In the genomic region with DNA sequence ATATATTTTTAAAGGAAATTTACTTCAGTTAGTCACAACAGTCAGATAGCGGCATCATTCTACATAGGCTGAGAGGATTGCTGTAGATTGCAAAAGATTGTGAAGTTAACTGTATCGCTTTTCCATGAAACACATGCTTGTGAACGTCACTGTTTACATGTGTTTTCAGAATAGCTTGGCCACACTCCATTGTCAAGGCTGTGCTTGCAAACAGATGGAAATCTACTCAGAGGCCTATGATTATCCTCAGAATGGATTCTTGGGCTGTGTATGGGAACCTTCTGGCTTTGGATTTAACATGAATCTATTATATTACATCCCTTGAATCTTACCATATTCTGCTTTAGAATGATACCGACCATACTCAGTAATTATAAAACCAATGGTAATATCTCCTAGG, we compare ENCODE assay signal across 22 mouse cellular contexts.
"Had no signal": no experiment of that assay in that cellular context is flagged by ENCODE, and none has a peak within 500 bp of the region (broad histone marks: within the 10 kb centered on the region; RNA-seq: fewer than 3 reads in every experiment).

No protein-coding gene starts in this region.

- H3K36me3 ChIP-seq: limb, embryonic 15.5 days; midbrain, embryonic 12.5 days; midbrain, embryonic 15.5 days; neural tube, embryonic 12.5 days; neural tube, embryonic 15.5 days had no signal

- H3K4me1 ChIP-seq: midbrain, embryonic 12.5 days; midbrain, embryonic 15.5 days; neural tube, embryonic 12.5 days; neural tube, embryonic 15.5 days had no signal

- H3K4me2 ChIP-seq: limb, embryonic 15.5 days; liver, embryonic 11.5 days; midbrain, embryonic 12.5 days; midbrain, embryonic 15.5 days; neural tube, embryonic 12.5 days; neural tube, embryonic 15.5 days had no signal

- H3K4me3 ChIP-seq: layer of hippocampus, adult 2 months; limb, embryonic 15.5 days; midbrain, embryonic 12.5 days; midbrain, embryonic 15.5 days; neural tube, embryonic 12.5 days; neural tube, embryonic 15.5 days had no signal

- H3K27ac ChIP-seq: kidney, postnatal 0 days; layer of hippocampus, adult 2 months; limb, embryonic 15.5 days; liver, embryonic 14.5 days; macrophage; midbrain, embryonic 12.5 days; midbrain, embryonic 15.5 days; neural tube, embryonic 12.5 days; neural tube, embryonic 15.5 days; stomach, postnatal 0 days had no signal

- H3K27me3 ChIP-seq: limb, embryonic 15.5 days; midbrain, embryonic 12.5 days; midbrain, embryonic 15.5 days; neural tube, embryonic 12.5 days; neural tube, embryonic 15.5 days had no signal

- ATAC-seq: liver, postnatal 0 days; midbrain, embryonic 15.5 days had no signal

- H3K9me3 ChIP-seq: limb, embryonic 15.5 days; midbrain, embryonic 12.5 days; midbrain, embryonic 15.5 days; neural tube, embryonic 12.5 days; neural tube, embryonic 15.5 days had no signal

- H3K9ac ChIP-seq: limb, embryonic 15.5 days; liver, embryonic 14.5 days; liver, postnatal 0 days; midbrain, embryonic 12.5 days; midbrain, embryonic 15.5 days; neural tube, embryonic 12.5 days; neural tube, embryonic 15.5 days had no signal

- DNase-seq: kidney, adult 2 months; kidney, postnatal 25 days; layer of hippocampus, adult 9-11 months; liver, postnatal 0 days; lung, postnatal 14 days; right cerebral cortex, adult 18-20 months; right cerebral cortex, postnatal 14 days; right cerebral cortex, postnatal 4 days; thymus, adult 2 months; thymus, postnatal 14 days; thymus, postnatal 4 days had no signal
